Mouse (Mus musculus): ENCODE measurements around the gene Olfr51.
"Not testable (repeated sequence)": the region's sequence is repeated elsewhere in the genome, so short reads cannot be mapped to it uniquely, and the experiment has no call there.

The Olfr51 gene

DNA sequence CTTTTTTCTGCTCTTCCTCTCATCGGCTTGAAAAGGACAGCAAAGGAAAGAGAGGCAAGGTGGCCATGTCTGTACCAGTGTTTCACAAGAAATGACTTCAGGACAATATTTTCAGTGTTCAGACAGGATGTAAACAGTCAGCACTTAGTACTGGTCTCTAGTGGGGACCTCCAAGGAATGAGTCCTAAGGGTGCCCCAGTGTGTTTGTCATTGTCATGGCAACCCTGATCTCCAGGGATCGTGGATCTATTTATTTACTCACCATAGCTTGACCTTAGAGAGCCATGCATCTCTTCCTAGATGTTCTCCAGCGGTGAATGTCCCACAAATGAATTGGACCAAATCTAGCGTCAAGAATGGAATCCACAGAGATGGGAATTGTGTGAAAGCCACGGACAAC is at the start of gene Olfr51:
TSS of gene Olfr51 (plus strand) at position 301 of the 400 bp plus-strand sequence.
- DNase-seq, result no peak

DNA sequence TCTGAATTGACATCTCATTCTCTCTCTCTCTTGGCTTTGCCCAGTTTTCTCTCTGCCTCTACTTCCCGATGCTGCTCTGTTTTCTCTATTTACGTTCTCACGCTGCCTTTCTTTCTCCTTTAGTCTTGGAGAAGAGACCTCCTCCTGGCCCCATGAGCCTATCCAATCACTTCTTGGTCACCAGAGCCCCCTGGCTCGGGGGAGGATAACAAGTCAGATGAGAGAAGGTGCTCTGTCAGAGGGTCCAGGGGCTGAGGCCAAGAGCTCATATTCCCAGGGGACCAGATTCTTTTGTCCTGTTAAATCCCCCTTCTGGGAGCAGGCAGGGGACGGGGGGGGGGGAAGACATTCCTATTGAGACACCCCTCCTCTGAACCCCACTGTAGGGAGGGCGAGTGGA is 49.7 kb upstream of the Olfr51 start, which contains the start of gene Prop1:
TSS of gene Prop1 (minus strand) at position 101 of the 400 bp plus-strand sequence.
- DNase-seq, result no peak

DNA sequence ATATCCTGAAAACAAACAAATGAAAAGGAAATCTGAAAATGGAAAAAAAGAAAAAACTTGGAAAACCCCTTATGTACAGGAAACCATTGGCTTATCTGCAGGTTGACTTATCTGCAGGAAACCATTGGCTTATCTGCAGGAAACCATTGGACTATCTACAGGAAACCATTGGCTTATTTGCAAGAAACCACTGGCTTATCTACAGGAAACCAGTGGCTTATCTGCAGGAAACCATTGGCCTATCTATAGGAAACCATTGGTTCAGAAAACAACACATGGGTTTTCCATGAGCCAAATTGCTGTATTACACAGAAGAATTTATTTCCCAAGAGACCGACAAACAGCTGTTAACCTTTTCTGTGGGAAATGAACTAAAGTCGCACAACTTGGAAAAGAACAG is 38.5 kb upstream of the Olfr51 start:
- no peak for DNase-seq

DNA sequence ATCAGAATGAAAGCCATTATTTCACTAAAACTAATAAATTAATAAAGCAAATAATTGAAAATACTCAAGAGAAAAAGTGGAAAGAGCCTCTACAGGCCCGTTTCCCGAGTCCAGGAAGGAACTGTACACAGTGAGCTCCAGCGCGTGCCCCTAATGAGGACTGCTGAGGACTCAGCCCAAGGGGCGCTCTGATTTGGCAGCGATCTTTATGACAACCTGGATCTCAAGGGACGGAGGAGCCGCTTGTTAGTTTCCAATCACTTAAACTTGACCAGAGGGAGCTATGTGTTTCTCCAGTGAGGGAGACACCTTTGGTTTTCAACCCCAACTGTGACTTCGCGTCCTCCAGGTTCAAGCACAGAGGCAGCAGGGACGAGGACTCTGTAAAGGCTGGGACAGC is 37.2 kb upstream of the Olfr51 start, which contains the start of gene Olfr1378:
TSS of gene Olfr1378 (plus strand) at position 301 of the 400 bp plus-strand sequence.
- no peak for DNase-seq

DNA sequence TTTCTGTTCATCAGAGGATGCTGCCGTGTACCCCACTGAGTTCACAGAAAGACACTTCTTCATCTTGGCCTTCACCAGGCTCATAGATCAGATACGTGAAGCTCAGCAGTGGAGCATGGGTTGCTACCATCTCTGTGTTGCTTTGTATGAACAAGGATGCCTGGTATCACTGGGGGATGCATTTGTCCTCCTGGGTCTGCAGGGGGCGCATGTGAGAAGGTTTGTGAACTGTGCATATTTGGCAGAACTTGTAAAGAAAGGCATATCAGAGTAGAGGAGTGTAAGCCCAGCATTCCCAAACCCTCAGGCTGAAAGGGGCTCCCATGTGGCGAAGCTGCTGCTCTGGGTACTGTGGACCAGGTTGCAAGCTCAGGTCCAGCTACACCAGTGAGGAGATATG is 26.2 kb upstream of the Olfr51 start:
- DNase-seq, result peak; percentile 2 to 9

DNA sequence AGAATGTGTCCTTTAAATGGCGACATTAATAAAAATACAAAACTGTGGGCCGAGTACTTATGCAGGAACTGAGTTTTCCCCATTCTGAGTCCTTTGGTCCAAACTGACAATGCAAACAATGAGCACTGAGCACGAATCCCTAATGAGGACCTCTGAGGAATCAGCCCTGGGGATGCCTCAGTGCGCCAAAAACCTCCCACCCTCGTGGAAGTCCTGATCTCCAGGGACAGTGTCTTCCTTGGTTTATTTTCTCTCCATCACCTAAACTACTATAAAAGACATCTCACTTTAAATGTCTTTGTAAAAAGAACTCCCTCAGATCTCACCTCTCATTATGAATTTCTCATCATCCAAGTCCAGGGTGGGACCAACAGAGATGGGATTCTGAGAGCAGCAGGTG is 21.7 kb upstream of the Olfr51 start, which contains the start of gene Olfr1377:
TSS of gene Olfr1377 (plus strand) at position 301 of the 400 bp plus-strand sequence.
- no peak for DNase-seq

DNA sequence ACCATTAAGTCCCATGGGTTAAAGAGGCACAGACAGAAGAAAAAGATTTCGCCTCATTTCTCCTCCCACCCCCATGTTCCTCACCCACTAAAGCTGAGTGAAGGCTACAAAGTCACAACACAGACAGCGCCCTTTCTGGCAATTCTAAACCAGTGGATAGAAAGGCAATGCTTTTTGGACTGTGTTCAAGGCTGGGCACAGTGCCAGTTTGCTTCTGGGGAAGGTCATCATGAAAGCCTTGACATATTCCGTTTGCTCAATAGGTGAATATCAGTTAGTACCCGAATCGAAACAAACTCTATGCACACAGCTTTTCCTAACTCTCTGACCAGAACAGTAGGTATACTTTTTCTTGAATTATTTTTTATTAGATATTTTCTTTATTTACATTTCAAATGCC is 8.4 kb downstream of the Olfr51 start:
- peak; percentile 34 to 63 for DNase-seq

DNA sequence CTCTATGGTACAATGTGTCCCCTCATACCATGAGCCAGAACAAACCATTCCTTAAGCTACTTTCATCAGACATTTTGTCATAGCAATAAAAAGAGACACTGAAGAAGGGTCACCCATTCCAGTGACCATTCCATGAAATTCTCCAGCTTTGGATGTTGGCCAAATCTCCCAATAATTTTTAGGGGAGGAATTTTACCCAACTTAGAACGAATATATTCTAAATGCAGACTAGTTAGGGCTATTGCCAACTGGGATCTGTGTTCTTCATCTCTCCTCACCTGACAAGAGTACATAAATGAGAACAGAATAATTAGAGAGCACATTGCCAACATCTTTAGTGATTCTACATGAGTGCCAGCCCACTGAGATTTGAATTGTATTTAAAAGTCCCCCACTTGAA is 10.5 kb downstream of the Olfr51 start, which contains the start of gene Olfr54:
TSS of gene Olfr54 (plus strand) at position 301 of the 400 bp plus-strand sequence.
- no peak for DNase-seq

DNA sequence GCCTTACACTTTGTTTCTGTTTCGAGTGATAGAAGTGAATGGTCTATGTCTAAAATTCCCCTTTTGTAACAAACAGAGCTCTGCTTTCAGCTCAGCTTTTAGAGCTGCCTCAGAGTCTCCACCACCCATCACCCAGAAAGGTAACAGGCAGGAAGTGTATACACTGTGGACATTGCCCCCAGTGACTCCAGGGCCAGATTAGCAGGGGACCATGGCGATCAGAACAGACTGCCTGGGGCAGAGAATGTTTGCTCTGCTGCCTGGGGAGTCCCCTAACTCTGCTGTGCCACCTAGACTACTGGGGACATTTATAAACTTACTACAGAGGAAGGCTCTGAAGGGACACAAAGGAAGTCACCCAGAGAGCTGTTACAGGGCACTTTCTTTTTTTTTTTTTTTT is 12.9 kb downstream of the Olfr51 start:
- DNase-seq, result no peak

DNA sequence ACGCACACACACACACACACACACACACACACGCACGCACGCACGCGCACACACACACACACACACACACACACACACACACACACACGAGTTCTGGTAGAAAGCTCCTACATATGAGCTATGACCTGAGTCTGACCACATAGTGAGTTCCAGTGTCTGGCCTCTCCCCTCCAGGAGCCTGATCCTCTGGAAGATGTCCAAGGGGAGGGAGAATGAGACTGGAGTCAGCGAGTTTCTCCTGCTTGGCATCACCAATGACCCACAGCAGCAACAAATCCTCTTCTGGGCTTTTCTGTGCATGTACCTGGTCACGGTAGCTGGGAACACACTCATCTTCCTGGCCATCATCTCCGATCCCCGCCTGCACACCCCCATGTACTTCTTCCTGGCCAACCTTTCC is 23.4 kb downstream of the Olfr51 start:
- peak in 1 of 2 experiments; percentile 21 for DNase-seq

DNA sequence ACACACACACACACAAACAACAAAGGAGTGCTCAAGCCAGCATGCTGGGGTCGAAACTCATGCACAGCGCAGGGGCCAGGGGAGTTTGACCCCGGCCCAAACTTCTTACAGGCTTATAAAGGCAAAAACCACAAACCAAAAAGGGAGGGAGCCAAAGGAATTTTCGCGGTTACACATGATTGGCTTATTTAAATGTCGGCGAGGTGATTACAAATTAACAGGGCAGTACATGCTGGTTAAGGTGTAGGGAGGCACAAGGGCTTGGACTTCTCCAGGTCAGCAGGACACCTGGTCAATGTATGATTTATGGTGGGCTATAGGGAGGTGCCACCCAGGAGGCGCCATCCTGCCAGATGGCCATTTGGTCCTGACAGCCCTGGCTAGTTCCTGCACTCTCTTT is 26.0 kb downstream of the Olfr51 start:
- not testable (repeated sequence) for DNase-seq

DNA sequence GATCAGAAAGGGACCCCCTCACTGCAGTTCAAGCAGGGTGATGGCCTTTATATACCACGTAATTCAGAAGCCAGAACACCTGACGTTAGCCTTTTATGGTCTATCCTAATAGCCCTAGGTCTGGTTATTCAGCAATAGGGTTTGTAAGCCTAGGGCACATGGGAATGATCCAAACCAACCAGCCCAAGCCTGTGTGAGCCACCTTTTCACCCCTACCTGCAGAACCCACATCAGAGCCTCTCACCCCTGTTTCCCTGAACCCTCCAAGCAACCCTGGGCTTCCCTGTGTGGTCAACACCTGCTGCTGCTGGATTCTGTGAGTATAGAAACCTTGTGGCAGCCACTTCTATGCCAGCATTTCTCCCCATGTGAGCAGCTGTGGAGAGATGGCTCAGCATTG is 26.8 kb downstream of the Olfr51 start:
- no peak for DNase-seq

DNA sequence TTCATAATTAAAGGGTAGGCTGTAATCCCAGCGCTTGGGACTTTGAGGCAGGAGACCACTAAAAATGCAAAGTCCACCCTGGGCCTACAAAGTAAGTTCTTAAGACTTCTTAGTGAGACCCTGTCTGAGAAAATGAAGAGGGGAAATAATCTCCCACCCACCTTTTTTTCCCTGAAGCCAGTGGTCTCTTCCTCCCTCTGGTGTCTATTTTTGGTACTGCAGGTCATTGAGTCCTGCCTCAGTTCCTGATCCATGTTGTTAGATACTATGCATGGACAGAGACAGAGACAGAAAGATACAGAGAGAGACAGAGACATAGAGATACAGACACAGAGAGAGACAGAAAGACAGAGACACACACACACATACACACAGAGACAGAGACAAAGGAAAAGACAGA is 29.5 kb downstream of the Olfr51 start:
- DNase-seq, result peak; percentile 67 to 71

DNA sequence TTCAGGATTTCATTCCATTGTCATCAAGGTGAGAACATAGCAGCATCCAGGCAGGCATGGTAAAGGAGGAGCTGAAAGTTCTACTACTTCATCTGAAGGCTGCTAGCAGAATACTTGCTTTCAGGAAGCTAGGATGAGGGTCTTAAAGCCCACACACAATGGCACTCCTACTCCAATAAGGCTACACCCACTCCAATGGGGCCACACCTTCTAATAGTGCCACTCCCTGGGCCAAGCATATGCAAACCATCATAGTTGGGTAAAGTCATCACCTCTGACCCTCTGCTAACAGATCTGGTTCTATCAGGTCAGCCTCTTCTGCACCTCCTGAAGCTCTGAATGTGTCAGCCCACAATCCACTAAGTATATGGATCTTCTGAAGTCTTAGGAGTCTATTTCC is 30.7 kb downstream of the Olfr51 start:
- DNase-seq, result not testable (repeated sequence)

DNA sequence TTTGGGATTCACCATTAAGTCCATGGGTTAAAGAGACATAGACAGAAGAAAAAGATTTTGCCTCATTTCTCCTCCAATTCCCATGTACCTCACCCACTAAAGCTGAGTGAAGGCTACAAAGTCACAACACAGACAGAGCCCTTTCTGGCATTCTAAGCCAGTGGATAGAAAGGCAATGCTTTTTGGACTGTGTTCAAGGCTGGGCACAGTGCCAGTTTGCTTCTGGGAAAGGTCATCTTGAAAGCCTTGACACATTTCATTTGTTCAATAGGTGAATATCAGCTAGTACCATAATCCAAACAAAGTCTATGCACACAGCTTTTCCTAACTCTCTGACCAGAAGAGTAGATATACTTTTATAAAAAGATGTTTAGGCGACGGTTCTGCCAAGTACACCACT is 32.6 kb downstream of the Olfr51 start:
- peak in 1 of 2 experiments; percentile 43 for DNase-seq

DNA sequence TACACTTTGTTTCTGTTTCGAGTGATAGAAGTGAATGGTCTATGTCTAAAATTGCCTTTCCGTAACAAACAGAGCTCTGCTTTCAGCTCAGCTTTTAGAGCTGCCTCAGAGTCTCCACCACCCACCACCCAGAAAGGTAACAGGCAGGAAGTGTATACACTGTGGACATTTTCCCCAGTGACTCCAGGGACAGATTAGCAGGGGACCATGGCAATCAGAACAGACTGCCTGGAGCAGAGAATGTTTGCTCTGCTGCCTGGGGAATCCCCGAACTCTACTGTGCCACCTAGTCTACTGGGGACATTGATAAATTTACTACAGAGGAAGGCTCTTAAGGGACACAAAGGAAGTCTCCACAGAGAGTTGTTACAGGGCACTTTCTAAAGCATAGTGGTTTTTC is 41.4 kb downstream of the Olfr51 start:
- DNase-seq, result not testable (repeated sequence)

DNA sequence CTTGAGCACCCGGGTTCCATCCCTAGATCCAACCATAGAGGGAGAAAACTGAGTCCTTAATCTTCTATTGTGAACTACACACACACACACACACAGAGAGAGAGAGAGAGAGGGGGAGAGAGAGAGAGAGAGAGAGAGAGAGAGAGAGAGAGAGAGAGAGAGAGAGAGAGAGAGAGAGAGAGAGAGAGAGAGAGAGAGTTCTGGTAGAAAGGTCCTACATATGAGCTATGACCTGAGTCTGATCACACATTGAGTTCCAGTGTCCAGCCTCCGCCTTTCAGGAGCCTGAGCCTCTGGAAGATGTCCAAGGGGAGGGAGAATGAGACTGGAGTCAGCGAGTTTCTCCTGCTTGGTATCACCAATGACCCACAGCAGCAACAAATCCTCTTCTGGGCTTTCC is 44.4 kb downstream of the Olfr51 start, which contains the start of gene Olfr1375:
TSS of gene Olfr1375 (plus strand) at position 301 of the 400 bp plus-strand sequence.
- DNase-seq, result not testable (repeated sequence)

DNA sequence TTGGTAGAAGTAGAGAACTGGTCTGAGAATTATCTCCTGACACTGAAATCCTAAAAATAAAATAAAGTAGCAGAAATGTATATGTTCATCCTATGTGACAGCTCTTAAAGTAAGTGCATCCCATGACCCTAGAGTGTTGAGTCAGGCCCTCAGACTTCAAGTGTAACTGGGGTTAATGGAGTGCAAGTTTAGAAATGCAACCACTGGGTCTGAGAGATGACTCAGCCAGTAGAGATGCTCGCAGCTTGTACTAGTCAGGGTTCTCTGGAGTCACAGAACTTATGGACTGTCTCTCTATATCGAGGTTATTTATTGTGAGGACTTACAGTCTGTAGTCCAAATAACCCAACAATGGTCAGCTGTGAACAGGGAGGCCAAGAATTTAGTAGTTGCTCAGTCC is 48.3 kb downstream of the Olfr51 start:
- DNase-seq, result no peak

DNA sequence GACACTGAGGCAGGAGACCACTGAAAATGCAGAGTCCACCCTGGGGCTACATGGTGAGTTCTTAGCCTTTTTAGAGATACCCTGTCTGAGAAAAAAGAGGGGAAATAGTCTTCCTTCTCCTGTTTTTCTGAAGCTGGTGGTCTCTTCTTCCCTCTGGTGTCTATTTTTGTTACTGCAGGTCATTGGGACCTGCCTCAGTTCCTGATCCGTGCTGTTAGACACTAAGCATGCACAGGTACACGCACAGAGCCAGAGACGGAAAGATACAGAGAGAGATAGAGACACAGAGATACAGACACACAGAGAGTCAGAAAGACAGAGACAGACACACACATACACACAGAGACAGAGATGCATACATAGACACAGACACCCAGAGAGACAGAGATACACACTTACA is 49.8 kb downstream of the Olfr51 start:
- DNase-seq, result peak; percentile 39 to 42

DNA sequence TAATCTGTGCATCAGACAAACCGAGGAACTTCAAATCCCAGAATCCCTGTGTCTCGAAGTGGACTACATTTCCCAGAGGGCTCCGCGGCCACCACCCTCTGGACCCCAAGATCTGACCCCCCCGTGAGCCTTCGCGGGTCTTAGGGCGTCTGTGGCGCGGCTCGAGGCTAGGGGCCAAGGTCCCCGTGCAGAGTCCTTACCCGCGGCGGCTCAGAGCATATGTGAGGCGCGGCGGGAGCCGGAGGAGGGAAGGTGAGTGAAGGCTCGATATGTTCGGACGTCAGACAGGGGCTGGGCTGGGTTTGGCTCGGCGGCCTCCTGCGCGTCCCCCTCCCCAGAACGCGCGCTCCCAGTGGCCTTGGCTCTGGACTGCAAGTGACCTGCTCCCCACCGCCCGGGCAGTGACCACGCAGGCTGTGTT is 55.8 kb downstream of the Olfr51 start, which contains the start of gene Zfp354a:
TSS of gene Zfp354a (plus strand) at position 107 of the 421 bp plus-strand sequence.
- peak; percentile 87 to 90 for DNase-seq
